Mouse (Mus musculus): ENCODE measurements around the gene Oas1c.

The Oas1c gene

DNA sequence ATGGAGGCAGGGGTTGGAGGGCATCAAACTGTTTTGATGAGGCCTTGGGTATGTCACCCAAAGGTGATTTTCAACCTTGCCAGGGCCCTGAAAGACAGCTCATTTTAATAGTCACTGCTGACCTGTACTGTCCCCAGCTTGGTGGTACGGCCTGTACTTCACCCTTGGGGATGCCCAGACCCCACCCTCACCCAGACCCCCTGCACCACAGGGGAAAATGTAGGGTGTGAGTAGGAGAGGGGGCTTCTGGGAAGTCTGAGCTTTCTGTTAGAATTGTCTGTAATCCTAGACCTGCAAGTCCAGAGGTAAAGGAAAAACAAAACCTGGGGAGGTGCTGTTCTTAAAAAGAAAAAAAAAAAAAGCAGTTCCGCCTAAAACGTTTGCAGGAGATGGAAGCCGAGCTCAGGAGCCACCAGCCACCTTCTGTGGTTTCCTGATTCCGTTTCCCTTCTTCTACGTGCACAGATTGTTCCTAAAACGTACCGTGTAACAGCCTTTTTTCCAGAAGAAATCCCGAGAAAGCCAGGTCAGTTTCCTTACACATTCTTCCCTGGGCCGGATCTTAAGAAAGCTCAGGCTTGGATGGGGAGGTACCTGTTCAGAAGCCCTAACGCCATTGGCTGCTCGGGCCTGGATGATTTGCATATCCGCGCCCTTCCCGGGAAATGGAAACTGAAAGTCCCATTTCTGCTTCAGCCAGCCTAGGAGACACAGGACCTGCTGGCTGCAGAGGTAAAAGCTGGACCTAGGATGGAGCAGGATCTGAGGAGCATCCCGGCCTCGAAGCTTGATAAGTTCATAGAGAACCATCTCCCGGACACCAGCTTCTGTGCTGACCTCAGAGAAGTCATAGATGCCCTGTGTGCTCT lies at the start of gene Oas1c:
Oas1c (minus strand) TSS at position 564 of the 869 bp plus-strand sequence.
- WGBS, result 7% methylated on average over 18 of the region's 18 CpGs

- WGBS, result 69% methylated on average over 4 of the region's 4 CpGs
Measured at GRCm38 (mm10) chr5:120861121-120861520, 48.8 kb upstream of the Oas1c start, which contains the start of gene Oas1h. TSS of gene Oas1h (plus strand) at chr5:120861421.

- 78% methylated on average over 2 of the region's 2 CpGs for WGBS
Measured at GRCm38 (mm10) chr5:120859241-120859640, 46.9 kb upstream of the Oas1c start.

GRCm38 (mm10) chr5:120849601-120850136 lies 37.4 kb upstream of the Oas1c start:
- 62% methylated on average over 3 of the region's 3 CpGs for WGBS

DNA sequence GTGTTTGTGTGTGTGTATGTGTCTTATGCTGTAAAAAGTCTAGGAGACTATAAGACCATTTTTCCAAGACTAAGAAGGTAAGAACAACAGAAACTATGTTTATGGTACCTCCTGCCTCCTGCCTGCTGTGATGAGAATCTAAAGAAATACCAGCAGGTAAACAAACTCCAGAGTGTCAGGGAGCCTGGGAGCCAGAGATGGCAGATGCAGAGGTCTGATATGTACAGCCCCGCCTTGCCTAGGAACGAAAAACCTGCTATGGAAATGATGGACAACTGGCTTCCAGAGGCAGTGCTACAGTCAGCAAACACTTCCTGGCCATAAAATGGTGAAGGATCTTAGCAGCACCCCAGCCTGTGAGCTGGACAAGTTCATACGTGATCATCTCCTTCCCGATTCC lies 34.8 kb upstream of the Oas1c start, which contains the start of gene Oas1f:
Oas1f (plus strand) TSS at position 301 of the 400 bp plus-strand sequence.
- WGBS, result 84% methylated on average over 4 of the region's 4 CpGs

GRCm38 (mm10) chr5:120844713-120845112 lies 32.4 kb upstream of the Oas1c start:
- 59% methylated on average over 3 of the region's 3 CpGs for WGBS

DNA sequence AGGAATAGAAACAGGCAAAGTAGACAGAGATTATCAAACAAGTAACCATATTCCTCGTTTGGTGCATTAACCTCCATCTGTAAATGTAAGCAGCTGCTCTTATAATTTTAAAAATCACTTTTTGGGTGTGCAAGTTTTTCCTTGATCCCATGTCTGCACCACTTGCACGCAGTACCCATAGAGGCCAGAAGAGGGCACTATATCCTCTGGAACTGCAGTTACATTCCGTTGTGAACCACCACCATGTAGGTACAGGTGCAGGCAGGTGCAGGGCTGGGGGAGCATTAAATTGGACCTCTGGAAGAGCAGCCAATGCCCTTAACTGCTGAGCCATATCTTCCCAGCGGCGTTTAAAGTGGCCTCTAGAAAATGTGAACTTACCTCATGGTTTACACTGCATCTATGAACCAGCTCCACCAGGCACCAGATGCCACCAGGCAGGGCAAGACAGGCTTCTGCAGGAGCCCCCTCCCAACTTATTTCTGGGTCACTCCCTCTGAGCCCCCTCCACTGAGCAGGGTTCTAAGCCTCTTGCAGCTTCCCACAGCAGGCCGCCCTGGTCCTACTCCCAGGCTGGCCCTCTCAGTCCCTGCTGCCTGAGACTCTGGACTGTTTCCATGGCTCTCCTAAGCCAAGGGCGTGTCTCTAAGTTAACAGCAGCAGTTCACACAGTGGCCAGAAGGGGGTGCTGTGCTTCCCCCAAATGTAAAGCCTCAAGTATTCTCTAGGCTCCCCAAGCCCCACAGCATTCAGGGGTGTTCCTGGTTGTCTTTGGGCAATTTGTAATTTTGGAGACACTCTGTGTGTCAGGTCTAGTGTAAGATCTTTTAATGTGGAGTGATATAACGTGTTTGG lies 24.6 kb upstream of the Oas1c start:
- 15% methylated on average over 8 of the region's 8 CpGs for whole genome bisulfite sequencing

DNA sequence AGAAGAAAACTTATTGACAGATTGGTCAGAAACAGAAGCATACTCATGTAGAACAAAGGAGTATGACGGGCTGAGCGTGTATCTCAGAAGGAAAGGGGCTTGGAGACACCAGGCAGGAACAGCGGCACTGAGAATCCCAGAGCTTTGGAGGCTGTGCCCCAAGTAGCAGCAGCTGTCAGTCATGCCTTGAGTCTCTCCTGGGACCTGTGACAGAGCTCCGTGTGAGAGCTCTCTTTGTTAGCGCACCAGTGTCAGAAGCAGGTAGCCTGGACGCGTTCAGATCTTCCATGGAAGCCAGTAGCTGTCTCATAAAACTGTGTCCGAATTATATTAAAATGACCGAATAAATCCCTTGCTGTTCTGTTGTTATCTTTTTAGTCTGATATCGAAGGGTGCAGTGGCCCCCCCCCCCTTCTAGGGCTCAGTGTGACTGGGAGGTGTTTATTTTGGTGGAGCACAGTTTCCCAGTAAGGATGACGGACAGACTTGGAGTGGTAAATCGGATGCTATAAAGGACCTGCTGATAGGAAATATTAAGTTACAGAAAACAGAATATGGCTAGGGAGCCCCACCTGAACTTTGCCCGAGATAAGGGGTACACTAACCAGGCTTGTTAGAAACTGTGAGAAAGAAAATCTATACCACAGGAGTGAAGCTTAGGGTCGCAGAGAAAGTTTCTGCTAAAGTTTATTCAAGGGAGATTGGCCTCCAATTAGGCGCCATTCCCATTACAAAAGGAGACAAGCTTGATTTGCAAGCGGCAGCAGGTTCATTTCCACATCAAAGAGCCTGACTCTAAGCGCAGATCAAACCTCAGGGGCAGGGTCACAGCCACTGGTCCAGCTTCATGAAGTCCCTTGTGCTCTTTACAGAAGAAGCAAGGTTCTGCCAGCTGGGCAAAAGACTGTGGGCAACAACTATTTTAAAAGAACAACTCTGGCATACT lies 21.3 kb upstream of the Oas1c start:
- WGBS, result 38% methylated on average over 17 of the region's 17 CpGs

- WGBS, result 81% methylated on average over 4 of the region's 4 CpGs
Measured at GRCm38 (mm10) chr5:120831031-120831430, 18.7 kb upstream of the Oas1c start.

DNA sequence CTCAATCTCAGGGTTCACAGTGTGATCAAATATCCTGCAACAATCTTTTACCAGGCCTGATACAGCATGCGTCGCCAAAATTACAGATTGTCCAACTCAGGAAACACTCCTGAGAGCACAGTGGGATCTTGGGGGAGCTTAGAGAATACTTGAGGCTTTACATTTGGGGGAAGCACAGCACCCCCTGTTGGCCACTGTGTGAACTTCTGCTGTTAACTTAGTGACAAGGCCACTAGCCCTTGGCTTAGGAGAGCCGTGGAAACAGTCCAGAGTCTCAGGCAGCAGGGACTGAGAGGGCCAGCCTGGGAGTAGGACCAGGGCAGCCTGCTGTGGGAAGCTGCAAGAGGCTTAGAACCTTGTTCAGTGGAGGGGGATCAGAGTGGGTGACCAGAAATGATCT lies 3.6 kb upstream of the Oas1c start:
- 75% methylated on average over 3 of the region's 3 CpGs for WGBS

DNA sequence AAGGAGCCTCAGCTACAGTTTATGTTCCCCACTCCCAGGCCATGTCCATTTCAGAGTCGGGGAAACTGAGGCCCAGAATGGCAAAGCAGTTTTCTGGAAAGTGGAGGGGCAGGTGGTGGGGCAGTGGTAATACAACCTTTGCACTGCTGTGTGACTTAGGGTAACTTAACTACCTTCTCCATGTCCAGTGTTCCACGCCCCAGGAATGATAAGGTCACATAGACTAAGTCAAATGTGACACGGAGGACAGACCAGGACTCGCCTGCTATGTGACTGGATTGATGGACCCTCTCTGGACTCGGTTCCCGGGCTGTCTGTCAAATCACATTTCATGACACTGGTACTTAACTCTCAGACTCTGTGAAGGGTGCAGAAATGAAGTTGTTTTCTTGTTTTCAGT lies 709 bp upstream of the Oas1c start:
- WGBS, result 85% methylated on average over 6 of the region's 6 CpGs

GRCm38 (mm10) chr5:120809171-120809570 lies 3.1 kb downstream of the Oas1c start:
- 48% methylated on average over 6 of the region's 6 CpGs for WGBS

DNA sequence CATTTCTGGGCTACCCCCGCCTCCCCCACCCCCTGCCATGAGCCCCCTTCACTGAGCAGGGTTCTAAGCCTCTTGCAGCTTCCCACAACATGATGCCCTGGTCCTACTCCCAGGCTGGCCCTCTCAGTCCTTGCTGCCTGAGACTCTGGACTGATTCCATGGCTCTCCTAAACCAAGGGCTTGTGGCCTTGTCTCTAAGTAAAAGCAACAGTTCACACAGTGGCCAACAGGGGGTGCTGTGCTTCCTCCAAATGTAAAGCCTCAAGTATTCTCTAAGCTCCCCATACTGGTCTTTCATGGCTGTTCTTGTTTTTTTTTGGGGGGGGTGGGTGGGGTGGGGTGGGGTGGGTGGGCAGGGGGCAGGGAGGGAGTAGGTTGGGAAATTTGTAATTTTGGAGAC lies 5.9 kb downstream of the Oas1c start:
- 94% methylated on average over 1 of the region's 1 CpGs for WGBS

- 83% methylated on average over 2 of the region's 2 CpGs for whole genome bisulfite sequencing
Measured at GRCm38 (mm10) chr5:120803596-120803995, 8.7 kb downstream of the Oas1c start.

GRCm38 (mm10) chr5:120798943-120799342 lies 13.4 kb downstream of the Oas1c start:
- WGBS, result 75% methylated on average over 2 of the region's 2 CpGs

- WGBS, result 79% methylated on average over 5 of the region's 5 CpGs
Measured at GRCm38 (mm10) chr5:120798147-120798546, 14.2 kb downstream of the Oas1c start.

DNA sequence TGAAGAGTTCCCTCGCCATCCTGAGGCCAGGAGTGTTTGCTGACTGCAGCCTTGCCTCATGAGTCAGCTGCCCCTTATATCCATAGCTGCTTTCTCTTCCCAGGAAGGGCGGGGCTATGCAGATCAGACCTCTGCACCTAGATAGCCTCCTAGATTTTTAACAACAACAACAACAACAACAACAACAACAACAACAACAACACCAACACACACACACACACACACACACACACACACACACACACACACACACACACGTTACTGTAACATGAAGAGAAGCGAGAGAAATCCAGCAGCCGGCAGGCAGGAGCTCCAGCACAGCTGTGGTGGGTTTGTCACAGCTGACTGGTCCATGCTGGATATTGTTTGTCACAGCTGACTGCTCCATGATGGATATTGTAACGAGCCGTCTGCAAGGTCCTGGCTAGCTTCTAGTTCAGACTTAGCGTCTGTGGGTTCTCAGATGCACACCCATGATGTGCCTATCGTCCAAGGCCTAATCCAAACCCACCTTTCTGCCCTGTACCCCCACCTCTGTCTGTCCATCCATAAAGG lies 16.8 kb downstream of the Oas1c start, which contains the start of gene Oas1e:
Oas1e (minus strand) TSS at position 51 of the 555 bp plus-strand sequence.
- WGBS, result 76% methylated on average over 9 of the region's 9 CpGs

DNA sequence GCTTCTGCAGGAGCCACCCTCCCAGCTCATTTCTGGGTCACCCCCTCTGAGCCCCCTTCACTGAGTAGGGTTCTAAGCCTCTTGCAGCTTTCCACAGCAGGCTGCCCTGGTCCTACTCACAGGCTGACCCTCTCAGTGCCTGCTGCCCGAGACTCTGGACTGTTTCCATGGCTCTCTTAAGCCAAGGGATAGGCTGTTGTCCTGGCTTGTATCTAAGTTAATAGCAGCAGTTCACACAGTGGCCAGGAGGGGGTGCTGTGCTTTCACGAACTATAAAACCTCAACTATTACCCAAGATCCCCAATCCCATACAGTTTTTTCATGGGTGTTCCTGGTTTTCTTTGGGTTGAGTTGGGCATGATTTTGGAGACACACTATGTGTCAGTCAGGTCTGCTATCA lies 19.3 kb downstream of the Oas1c start:
- 29% methylated on average over 2 of the region's 2 CpGs for WGBS

GRCm38 (mm10) chr5:120787042-120787441 lies 25.3 kb downstream of the Oas1c start:
- WGBS, result 79% methylated on average over 3 of the region's 3 CpGs

GRCm38 (mm10) chr5:120782446-120782845 lies 29.9 kb downstream of the Oas1c start:
- WGBS, result 75% methylated on average over 2 of the region's 2 CpGs

- WGBS, result 88% methylated on average over 1 of the region's 1 CpGs
Measured at GRCm38 (mm10) chr5:120781646-120782045, 30.7 kb downstream of the Oas1c start.
